Mouse (Mus musculus) monocyte, adult 2 months (primary cell): ENCODE results near the gene Clic3.

Source experiments
- DNase-seq, 2 experiments: peaks; one replicate each; pipeline ENCODE4 v3.0.0; 2022; ENCODE audit warnings: low spot score in 2 of 2, low read depth in 1 of 2

Clic3 gene

DNA sequence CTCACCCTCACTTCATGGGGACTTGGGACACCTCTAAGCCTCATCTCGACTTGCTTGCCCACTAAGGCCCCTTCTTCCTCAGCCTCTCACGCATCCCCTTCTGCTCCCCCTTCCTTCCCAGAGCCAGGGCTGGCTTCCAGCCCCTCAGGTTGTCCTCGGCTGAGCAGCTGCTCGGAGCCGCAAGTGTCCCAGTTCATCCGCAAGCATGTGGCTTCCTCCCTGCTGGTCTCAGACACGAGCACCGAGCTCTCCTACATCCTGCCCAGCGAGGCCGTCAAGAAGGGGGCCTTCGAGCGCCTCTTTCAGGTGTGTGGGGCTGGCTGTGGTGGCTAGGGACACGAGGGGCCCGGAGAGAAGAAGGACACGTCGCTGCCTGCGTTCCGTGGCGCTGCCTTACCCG, 15.6 kb upstream of the Clic3 start:
- DNase-seq = no peak

DNA sequence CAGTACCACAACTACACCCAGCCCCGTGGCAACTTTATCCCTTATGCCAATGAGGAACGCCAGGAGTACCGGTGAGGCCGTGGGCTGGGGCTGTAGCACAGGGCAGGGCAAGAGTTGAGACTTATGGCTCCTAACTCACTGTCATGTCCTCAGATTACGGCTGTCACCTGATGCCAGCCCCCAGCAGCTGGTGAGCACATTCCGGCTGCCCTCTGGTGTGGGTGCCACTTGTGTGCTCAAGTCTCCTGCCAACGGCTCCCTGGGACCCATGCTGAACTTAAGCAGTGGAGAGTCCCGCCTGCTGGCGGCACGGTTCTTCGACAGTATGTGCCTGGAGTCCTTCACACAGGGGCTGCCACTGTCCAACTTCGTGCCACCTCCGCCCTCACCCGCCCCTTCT, 14.0 kb upstream of the Clic3 start:
- no peak for DNase-seq

DNA sequence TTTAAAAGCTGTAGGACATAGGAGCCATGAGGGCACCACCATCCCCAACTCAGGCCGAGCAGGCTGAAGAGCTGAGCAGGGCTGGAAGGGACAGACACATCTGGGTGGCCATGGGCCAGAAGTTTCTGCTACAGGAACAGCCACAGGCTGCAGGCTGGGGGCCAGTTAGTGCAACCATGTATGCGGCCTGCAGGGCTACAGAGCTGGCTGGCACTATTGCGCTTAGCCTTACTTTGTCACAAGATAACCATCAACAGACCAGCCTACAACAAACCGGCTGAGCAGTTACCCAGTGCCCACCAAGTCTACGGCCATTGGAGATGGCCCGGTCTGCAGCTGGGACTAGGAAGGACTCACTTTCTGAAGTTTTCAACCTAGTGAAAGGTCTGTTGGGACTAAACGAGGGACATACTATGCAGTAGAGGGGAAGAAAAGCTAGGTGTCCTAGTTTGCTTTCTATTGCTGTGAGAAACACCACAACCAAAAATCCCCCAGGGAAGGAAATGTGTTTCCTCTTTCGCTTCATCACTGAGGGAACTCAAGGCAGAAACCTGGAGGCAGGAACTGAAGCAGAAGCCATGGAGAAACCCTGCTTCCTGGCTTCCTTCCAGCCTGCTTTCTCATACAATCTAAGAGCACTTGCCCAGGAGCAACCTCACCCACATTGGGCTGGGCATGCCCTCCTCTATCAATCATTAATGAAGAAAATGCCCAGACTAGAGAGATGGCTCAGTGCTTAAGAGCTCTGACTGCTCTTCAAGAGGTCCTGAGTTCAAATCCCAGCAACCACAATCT, 5.6 kb upstream of the Clic3 start:
- DNase-seq = peak in 1 of 2 experiments; percentile 14

DNA sequence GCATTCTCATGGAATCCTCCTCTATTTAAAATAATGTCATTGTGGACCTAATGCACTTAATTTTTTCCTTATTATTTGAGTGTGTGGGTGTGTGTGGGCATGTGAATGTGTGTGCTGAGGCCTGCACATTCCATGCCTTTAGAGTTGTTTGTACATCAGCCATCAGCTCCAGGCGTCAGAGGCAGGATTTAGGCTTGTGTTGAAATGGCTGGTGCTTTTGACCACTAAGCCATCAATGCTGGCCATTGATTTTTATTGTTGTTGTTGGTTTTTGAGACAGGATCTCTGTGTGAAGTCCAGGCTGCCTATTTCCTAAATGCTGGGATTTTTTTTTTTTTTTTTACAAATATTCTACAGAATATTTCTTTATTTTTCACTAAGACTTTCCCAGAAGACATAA, 3.7 kb upstream of the Clic3 start:
- no peak for DNase-seq

DNA sequence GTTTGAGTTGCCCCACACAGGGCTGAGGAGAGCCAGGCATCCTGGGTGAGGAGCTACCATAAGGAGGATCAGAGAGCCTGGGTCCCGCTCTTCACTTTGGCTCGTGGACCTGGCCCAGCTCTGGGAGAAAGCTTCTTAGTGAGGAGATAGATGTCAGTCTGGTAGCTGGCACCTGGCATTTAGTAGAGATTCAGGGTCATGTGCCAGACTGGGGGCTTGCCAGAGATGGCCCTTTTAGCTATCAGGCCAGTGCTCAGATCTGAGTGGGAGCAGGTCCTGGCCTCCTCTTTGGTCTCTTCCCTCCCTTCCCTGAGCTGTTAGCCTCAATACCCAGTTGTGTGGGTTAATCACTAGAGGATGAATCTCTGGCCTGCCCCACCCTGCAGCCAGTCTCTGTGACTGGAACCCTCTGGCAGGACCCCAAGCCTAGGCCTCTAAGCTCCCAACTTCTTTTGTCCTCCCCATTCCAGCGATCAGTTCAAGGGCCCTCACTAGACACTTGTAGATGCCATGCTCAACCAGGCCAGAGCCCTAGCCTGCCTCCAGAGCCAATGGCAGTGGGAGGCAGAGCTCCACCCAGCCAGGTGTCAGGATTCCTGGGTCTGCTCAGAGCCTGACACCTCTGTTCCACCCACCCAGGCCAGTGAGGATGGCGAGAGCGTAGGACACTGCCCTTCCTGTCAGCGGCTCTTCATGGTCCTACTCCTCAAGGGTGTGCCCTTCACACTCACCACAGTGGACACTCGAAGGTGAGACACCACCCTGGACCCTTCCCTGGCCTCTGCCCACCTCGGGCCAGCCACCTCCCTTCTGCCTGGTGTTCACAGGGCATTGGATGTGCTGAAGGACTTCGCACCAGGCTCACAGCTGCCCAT, 621 bp downstream of the Clic3 start:
- DNase-seq = no peak

DNA sequence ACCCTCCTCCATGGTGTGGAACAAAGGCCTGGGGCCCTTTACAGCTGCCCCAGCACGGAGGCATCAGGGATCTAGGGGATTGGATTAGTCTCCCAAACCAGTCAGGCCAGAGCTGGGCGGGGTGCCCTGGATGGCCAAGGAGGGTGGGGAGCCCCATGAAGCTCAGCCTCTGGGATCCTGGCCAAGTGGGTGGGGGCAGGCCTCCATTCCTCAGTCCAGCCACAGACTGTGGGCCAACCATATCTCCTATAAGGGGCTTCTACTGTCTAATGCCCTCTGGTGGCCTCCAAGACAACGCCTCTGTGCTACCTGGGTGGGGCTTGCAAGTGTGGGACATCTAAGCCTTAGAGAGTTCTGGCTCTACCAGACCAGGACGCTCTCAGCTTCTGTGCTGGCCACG, 2.3 kb downstream of the Clic3 start:
- no peak for DNase-seq

DNA sequence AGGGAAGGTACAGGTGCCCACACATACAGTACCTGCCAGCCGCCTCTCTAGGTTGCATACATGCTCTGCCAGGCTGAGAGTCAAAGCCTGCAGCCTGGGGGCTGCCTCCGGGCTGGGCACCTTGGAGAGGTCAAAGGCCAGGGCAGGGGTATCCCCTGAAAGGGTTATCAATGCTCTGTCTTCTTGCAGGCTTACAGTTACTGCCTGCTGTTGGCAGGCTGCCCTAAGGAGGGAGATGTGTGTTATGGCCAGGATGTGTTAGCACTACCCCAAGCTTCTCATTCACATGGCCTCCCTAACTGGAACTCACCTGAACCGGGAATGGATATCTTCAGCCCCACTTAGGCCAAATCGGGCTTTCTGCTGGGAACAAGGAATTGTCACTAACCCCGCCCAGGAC, 3.5 kb downstream of the Clic3 start:
- DNase-seq = no peak

DNA sequence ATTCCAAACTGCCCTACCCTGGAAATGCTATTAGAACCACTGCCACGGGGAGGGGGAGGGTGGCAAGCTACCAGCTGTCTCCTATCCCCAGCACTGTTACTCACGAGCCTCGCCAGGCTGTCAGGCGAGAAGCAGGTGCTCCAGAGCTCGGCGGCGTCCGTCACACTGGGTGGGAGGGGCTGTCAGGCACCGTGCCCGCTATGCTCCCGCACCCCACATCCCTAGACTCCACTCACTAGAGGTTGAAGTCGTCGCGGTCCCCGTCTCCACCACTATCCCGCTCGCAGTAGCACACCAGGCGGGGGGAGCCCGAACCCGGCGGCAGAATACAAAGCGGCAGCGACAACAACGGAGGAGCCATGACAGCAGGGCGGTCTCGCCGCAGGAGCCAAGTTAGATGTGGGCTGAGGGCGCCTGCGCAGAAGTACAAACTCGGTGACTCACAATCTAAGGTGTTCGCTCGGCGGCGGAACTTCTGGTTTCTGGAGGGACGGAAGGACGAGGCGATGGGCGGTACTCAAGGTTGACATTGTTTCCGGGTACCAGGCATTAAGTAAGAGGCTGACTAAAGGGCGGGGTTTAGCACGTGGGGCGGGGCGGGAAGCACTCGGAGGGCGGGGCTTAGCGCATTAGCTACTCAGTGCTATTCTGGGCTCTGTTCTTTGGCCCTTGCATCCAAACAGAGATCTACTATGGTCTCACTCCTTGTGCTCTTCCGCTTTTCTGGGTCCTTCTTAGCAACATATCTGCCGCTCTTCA, 4.1 kb downstream of the Clic3 start, which contains the start of gene Paxx:
TSS of gene Paxx (minus strand) at position 544 of the 759 bp plus-strand sequence.
- DNase-seq = peak; percentile 85 to 87

DNA sequence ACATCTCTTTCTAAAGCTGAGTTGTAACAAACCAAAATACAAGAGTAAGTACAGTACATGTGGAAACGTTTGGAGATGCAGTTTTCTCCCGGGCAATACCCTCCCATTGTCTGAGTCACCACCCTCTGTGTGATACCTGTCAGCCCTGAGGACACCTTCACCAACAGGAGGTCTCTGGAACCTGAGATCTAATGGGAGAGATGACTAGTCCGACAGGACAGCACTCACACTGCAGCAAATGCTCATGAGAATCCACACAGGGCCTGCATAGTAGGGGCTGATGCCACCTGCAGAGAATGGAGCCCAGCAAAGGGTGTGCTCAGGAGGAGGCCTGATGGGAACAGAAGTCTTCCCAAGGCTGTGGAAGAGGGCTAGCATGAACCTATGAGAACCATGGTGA, 4.8 kb downstream of the Clic3 start:
- no peak for DNase-seq

DNA sequence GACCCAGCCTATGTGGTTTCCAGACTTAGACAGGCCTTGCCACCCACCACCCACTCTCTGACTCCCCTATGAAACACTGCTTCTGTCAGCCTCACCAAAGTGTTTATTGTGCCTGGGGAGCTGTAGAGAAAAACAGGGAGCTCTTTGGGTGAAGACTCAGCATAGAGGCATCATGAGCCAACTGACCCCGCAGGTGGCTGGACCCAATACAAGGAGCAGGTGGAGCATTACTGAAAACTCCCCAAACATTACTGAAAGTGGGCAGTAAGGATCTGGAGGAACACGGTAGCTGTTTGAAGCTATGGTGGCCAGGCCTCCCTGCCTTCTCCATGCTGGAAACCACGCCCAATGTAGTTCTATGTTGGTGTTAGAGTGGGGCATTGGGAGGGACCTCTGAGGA, 7.0 kb downstream of the Clic3 start:
- DNase-seq = no peak

DNA sequence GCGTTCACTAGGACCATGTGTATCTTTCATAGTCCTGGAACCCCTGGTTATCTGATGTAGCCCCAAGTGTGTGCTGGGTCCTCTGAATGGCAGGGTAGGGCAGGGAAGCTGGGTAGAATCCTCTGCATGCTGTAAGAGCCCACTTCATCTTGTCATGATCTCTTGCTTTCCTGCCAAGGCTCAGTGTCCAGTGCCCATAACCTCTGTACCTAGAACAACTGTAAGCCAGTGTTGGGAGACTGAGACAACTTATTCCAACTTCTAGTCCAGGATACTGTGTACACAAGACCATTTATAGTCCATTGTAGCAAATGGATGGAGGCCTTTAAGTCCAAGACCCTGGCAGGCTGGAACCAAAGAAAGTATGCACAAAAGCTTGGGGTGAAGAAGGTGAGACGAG, 8.6 kb downstream of the Clic3 start:
- DNase-seq = no peak

DNA sequence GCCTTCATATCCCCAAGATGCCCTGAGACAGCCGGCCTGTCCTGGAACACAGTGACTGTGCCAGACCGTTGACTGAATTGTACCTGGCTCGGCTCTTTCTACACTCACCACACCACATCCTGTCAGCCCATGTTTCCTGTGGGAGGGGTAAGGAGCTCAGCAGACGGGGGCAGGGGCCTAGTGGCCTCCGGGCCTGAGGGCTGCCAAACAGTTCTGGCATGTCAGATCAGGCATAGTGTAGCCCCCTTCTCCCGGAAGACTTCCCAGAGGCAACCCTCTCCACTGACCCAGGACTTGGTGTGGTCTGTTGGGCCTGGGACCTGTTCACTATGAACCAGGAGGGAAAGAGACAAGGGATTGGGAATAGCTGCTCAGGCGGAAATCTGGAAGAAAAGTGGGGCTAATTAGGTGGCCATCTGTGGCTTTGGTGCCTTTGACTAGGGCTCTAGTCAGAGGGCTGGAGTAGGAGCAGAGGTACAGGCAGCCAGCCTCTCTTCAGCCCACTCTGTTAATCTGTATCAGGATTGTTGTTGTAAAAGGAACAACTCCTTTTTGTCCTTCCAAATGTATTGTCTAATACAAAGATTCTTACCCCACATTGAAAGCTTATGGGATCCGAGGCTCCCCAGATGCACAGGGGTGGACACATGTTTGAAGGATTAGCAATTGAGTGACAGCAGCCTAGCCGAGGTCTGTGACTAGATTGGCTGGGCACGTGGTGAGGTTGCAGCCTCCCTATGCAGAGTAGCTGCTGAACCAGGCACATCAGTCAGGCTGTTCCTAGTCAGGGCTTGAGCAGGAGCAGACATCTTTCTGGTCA, 9.4 kb downstream of the Clic3 start:
- DNase-seq = no peak

DNA sequence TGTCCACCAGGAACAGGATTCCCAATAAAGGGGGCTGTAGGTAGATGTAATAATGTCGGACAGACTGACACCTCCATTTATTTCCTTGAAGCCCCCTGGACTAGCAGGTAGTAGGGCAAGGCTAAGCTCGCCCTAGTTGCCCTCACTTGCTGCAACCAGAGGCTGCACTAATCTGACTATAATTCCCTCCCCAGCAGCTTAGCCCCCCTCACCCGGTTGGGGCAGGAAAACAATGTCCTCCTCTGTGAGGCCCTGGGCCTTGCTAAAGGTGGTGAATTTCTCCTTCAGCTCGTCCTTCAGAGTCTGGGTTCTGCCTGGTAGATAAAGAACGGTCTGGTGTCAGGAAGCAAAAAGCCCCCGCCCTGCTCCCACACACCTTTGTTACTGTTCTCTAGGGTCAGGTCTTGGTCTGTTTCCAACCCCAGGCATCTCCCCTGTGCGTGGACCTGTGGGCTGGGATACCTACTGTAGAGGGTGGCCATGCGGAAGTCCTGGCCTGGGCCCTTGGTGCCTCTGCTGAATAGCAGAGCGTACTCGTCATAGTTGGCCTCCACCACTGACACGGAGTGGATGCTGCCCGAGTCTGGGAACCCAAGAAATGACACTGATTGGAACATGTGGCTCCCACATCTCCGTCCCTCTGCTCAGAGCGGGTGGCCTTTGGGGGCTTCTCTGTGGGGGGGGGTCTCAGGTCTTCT, 11.1 kb downstream of the Clic3 start:
- no peak for DNase-seq

DNA sequence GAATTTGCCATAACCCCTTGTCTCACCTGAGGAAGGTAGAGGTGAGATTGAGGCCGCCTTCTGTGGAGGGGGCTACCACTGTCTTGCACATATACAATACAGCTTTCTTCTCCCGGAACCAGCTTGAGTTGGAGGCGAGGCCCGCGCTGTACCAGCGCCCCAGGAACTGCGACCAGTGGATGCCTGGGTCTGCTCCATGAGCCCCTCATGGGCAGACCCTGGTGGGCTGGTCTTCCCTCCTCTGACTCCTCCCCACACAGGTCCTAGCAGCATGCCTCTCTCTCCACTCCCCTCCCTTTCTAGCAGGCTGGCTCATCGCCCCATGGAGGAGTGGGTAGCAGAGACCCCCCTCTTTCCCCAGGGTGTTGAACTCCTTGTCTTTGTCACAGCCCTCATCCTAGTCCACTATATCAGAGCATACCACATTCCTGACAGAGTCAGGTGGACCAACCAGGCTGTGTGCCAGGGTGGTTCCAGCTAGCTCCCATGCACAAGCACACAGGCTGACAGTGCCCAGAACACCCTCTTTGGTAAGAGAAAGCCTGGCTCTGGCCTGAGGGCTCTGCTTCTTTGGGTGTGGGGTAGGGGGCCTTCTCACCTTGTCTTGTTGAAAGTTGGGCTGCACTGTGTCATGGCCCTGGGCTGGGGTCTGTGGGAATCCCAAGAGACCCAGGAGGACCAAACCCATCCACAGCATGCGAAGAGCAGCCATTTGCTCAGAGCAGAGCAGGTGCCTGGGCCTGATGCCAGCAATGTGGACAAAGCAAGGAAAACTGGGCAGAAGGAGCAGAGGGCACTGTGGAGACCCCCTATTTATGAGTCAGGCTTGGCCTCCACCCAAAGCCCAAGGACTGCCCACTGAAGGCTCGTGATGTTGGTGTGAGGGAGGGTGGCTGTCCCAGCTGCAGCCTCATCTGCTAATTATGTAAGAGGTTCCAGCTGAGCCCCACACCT, 12.6 kb downstream of the Clic3 start:
- DNase-seq = no peak

DNA sequence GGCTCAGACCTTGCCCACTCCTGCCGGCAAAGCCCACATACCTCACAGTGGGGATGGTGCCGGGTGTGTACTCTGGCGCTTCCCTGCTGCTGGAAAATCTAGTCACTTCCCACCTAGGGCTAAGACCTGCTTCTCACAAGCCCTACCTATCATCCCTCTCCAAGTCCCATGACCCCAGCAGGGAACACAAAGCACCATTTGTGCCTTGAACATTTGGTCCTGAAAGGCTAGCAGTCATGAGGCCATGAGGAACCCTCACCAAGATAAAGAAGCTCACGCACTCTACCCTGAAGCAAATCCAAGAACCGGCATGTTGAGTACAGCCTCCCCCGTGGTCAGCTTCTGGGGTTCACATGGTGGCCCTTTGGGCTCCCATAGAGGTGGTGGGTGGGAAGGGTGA, 13.3 kb downstream of the Clic3 start, which contains the start of gene Ptgds:
TSS of gene Ptgds (minus strand) at position 78 of the 400 bp plus-strand sequence.
- DNase-seq = no peak

DNA sequence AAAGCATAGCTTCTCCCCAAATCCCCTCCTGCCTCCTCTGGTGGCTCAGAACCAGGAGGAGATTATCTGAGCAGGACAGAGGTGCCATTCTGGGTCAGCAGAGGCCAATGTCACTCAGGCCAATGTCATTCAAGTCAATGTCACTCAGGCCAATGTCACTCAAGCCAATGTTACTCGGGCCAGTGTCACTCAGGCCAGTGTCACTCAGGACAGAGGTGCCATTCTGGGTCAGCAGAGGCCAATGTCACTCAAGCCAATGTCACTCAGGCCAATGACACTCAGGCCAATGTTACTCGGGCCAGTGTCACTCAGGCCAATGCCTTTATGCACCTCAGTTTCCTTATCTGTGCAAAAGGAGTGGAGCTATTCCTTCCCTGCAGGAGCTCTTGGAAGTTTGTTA, 15.9 kb downstream of the Clic3 start:
- no peak for DNase-seq

DNA sequence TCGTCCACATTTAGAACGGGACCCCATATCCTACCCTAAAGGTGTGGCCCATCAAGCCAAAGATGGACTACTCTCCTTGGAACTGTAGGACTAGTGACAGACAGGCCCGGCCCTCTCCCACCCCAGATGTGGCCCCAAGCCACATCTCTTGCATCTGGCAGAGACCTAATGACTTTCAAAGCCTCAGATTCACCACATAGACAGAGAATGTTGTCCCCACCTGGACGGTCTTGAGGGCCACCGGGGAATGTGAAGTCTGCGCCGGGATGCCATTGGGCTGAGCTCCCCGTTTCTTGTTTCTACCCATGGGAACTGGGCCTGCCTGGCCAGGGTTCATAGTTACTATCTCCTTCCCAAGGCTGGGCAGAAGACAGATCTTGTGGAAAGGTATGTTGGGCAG, 20.9 kb downstream of the Clic3 start:
- DNase-seq = no peak

DNA sequence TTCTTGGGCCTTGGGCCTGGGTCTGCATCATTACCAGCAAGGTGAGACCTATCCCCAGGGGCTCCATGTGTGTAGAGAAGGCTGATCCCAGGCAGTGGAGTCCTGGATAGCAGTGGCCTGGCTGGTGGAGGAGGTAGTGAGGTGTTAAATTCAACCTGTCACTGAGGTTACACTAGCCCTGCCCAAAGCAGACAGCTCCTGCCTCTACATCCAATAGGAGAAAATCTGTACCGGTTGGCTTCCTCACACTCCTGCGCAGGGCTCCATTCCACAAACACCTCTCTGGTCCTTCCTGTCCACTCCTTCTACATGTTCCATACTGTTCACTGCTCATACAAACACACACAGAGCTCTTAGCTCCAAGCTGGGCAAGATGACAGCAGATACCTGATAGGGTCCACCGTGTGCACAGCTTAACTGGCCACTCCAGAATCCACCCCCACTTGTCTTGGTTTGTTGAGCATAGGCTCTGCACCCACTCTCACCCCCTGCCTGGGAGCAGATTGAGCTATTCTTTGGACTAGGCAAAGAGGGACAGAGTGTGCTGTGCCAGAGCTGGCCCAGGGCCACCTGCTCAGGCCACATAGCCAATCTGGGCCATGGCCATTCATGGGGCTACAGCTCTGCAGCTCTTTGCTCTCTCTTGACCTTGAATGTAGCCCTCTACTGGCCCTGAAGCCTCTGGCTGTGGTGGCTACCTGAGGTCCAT, 21.5 kb downstream of the Clic3 start:
- no peak for DNase-seq
